Mouse (Mus musculus): ENCODE data around the gene Kcnk6. TPM values are rescaled to one million over a fixed set of nuclear protein-coding genes. Genes with fewer than 3 reads are reported as not detected.

Gene Kcnk6
- 22.4 and 52.7 TPM in 2 replicates for polyA plus RNA-seq (2012; rRNA removed; ENCODE audit: low replicate concordance)

GRCm38 (mm10) chr7:29232247-29233013 lies at the start of gene Kcnk6:
Gene Kcnk6, minus strand, starts transcription at chr7:29232515.

GRCm38 (mm10) chr7:29281201-29282073 lies 49.1 kb upstream of the Kcnk6 start, which contains the start of gene Spint2:
Gene Spint2, minus strand, starts transcription at chr7:29281912.

GRCm38 (mm10) chr7:29248261-29248841 lies 16.0 kb upstream of the Kcnk6 start, which contains the start of gene 2200002D01Rik:
Gene 2200002D01Rik, minus strand, starts transcription at chr7:29248466.

GRCm38 (mm10) chr7:29238019-29238967 lies 6.0 kb upstream of the Kcnk6 start, which contains the start of gene Yif1b:
Gene Yif1b, plus strand, starts transcription at chr7:29238329.

GRCm38 (mm10) chr7:29213675-29214082 lies 18.6 kb downstream of the Kcnk6 start, which contains the start of gene Catsperg1:
Gene Catsperg1, minus strand, starts transcription at chr7:29214035.

GRCm38 (mm10) chr7:29180077-29180853 lies 52.0 kb downstream of the Kcnk6 start, which contains the start of gene Psmd8:
Gene Psmd8, minus strand, starts transcription at chr7:29180701.

Other genes with a start within 250 kb of the Kcnk6 start
- under 0.01 and 0.05 TPM in 2 replicates for gene Ryr1, start 107.3 kb downstream of the Kcnk6 start, polyA plus RNA-seq (2012; rRNA removed; ENCODE audit: low replicate concordance)
- gene Rasgrp4, start 97.7 kb downstream of the Kcnk6 start, polyA plus RNA-seq (2012; rRNA removed; ENCODE audit: low replicate concordance): 3.5 and 4.2 TPM in 2 replicates
- gene Fam98c, start 76.3 kb downstream of the Kcnk6 start, polyA plus RNA-seq (2012; rRNA removed; ENCODE audit: low replicate concordance): 135 and 295 TPM in 2 replicates
- gene Ggn, start 62.3 kb downstream of the Kcnk6 start, polyA plus RNA-seq (2012; rRNA removed; ENCODE audit: low replicate concordance): 0.97 and 1.5 TPM in 2 replicates
- gene Spred3, start 62.1 kb downstream of the Kcnk6 start, polyA plus RNA-seq (2012; rRNA removed; ENCODE audit: low replicate concordance): 1.1 and 2.2 TPM in 2 replicates
- 80.4 and 112 TPM in 2 replicates for gene Psmd8, start 51.8 kb downstream of the Kcnk6 start, polyA plus RNA-seq (2012; rRNA removed; ENCODE audit: low replicate concordance)
- gene Catsperg1, start 18.5 kb downstream of the Kcnk6 start, polyA plus RNA-seq (2012; rRNA removed; ENCODE audit: low replicate concordance): 0.19 and 0.48 TPM in 2 replicates
- 56.6 and 58.6 TPM in 2 replicates for gene Yif1b, start 5.8 kb upstream of the Kcnk6 start, polyA plus RNA-seq (2012; rRNA removed; ENCODE audit: low replicate concordance)
- gene 2200002D01Rik, start 16.0 kb upstream of the Kcnk6 start, polyA plus RNA-seq (2012; rRNA removed; ENCODE audit: low replicate concordance): 437 and 814 TPM in 2 replicates
- gene Spint2, start 49.4 kb upstream of the Kcnk6 start, polyA plus RNA-seq (2012; rRNA removed; ENCODE audit: low replicate concordance): 764 and 2,886 TPM in 2 replicates
- 21.4 and 39.1 TPM in 2 replicates for gene Ppp1r14a, start 56.8 kb upstream of the Kcnk6 start, polyA plus RNA-seq (2012; rRNA removed; ENCODE audit: low replicate concordance)
- gene Dpf1, start 71.4 kb upstream of the Kcnk6 start, polyA plus RNA-seq (2012; rRNA removed; ENCODE audit: low replicate concordance): 0.48 and 2.4 TPM in 2 replicates

Data from duodenum, adult 2 months (tissue).